Mouse (Mus musculus): ENCODE results near the gene 4933428G20Rik. TPM values are rescaled to one million over a fixed set of nuclear protein-coding genes. Genes with fewer than 3 reads are reported as not detected.

4933428G20Rik gene
- 0.08 TPM in 1 of 2 replicates, not detected in the other for polyA plus RNA-seq (2021; fragmentation: Nextera tagmentation)
- long read RNA-seq, experiment 1: 0 reads
- long read RNA-seq, experiment 2: 0 reads

DNA sequence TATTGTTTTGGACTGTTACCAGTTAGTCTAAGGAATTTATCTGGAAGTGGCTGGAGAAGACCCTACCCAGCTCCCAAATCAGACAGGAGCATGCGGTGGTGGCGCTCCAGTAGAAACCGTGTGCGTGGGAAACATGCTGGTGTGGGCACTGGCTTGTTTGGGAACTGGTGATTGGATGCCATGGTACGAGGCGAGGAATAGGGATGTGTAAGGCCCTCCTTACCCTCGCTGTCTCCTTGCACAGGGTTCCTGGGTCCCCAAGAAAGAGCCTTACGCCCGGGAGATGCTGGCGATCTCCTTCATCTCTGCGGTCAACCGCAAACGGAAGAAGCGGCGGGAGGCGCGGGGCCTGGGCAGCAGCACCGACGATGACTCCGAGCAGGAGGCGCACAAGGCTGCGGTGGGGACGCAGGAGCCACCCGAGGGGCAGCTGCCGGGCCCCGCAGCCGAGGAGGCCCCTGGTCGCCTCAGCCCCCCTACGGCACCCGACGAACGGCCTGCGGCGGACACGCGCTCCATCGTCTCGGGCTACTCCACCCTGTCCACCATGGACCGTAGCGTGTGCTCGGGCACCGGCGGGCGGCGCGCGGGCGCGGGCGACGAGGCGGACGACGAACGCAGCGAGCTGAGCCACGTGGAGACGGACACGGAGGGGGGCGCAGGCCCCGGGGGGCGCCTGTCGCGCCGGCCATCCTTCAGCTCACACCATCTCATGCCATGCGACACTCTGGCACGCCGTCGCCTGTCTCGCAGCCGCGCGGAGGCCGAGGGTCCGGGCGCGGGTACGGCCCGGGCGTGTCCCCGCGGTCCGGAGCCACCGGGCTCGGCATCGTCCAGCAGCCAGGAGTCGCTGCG lies at the start of gene 4933428G20Rik:
4933428G20Rik (minus strand) TSS at position 476 of the 855 bp plus-strand sequence.

Other genes starting within 250 kb of the 4933428G20Rik start
- 51.0 and 70.0 TPM in 2 replicates for gene Npepps, start 219.7 kb downstream of the 4933428G20Rik start, polyA plus RNA-seq (2021; fragmentation: Nextera tagmentation)
- 41.0 and 50.5 TPM in 2 replicates for gene Mrpl45, start 184.6 kb downstream of the 4933428G20Rik start, polyA plus RNA-seq (2021; fragmentation: Nextera tagmentation)
- 0.03 and 0.11 TPM in 2 replicates for gene Gpr179, start 148.3 kb downstream of the 4933428G20Rik start, polyA plus RNA-seq (2021; fragmentation: Nextera tagmentation)
- 5.8 and 6.8 TPM in 2 replicates for gene Socs7, start 137.8 kb downstream of the 4933428G20Rik start, polyA plus RNA-seq (2021; fragmentation: Nextera tagmentation)
- gene Arhgap23, start 84.8 kb downstream of the 4933428G20Rik start, polyA plus RNA-seq (2021; fragmentation: Nextera tagmentation): 7.0 and 20.0 TPM in 2 replicates
- 5.1 and 15.8 TPM in 2 replicates for gene Srcin1, start 75.8 kb upstream of the 4933428G20Rik start, polyA plus RNA-seq (2021; fragmentation: Nextera tagmentation)
- gene Epop, start 129.4 kb upstream of the 4933428G20Rik start, polyA plus RNA-seq (2021; fragmentation: Nextera tagmentation): 5.4 and 70.5 TPM in 2 replicates
- gene Mllt6, start 163.1 kb upstream of the 4933428G20Rik start, polyA plus RNA-seq (2021; fragmentation: Nextera tagmentation): 4.9 and 7.0 TPM in 2 replicates
- 79.1 and 82.1 TPM in 2 replicates for gene Cisd3, start 185.5 kb upstream of the 4933428G20Rik start, polyA plus RNA-seq (2021; fragmentation: Nextera tagmentation)
- 3.4 and 5.3 TPM in 2 replicates for gene Pcgf2, start 200.2 kb upstream of the 4933428G20Rik start, polyA plus RNA-seq (2021; fragmentation: Nextera tagmentation)
- 369 and 399 TPM in 2 replicates for gene Psmb3, start 203.1 kb upstream of the 4933428G20Rik start, polyA plus RNA-seq (2021; fragmentation: Nextera tagmentation)
- gene Pip4k2b, start 244.4 kb upstream of the 4933428G20Rik start, polyA plus RNA-seq (2021; fragmentation: Nextera tagmentation): 2.9 and 3.2 TPM in 2 replicates